Mouse (Mus musculus): ENCODE results near the gene Casp7.

DNA sequence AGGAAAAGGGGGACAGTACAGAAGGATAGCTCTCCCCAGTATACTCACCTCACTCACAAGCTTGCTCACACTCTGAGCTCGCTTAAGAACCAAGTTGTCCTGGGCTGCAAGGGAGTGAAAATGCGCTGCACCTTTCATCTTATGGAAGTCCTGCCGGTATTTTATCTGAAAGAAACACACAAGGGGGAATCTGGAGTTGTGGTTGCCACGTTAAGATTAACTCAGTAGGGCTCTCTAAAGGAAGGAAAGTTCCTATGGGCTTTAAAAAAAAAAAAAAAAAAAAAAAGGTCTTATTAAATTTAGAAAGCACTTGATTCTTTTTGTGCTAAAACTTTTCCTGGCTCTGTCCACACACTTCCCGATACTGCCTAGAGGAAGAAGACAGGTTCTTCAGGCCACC is 18.9 kb upstream of the Casp7 start:
- TF ChIP-seq CTCF (IDR thresholded peaks at IDR 0.05; ENCODE audit: borderline replicate concordance, insufficient read depth, low read depth, low read length) (no peak), POLR2A (IDR thresholded peaks at IDR 0.05; ENCODE audit: borderline replicate concordance, insufficient read depth, low read length) (no peak)

Measured in cerebellum, adult 2 months (tissue).